Mouse (Mus musculus): Measurements from ENCODE around the gene Lmod2.

Lmod2 gene

GRCm38 (mm10) chr6:24642960-24643359, 45.4 kb downstream of the Lmod2 start:
- no peak for DNase-seq (ENCODE audit: low spot score)

GRCm38 (mm10) chr6:24645346-24646053, 47.9 kb downstream of the Lmod2 start:
- DNase-seq (ENCODE audit: low spot score): no peak

- no peak for DNase-seq (ENCODE audit: low spot score)
These were observed 49.6 kb downstream of the Lmod2 start for GRCm38 (mm10) chr6:24647103-24647691.

GRCm38 (mm10) chr6:24648403-24648802, 50.8 kb downstream of the Lmod2 start:
- DNase-seq (ENCODE audit: low spot score): no peak

- no peak for DNase-seq (ENCODE audit: low spot score)
These were observed 53.2 kb downstream of the Lmod2 start for GRCm38 (mm10) chr6:24650719-24651118.

GRCm38 (mm10) chr6:24651538-24651937, 54.0 kb downstream of the Lmod2 start:
- no peak for DNase-seq (ENCODE audit: low spot score)
